Mouse (Mus musculus) CH12.LX (cell line): ENCODE measurements around the gene Rsph14. TPM values are rescaled to one million over a fixed set of nuclear protein-coding genes. Genes with fewer than 3 reads are reported as not detected.

Experiments
- DNase-seq: peaks from one replicate; pipeline ENCODE4 v3.0.0-alpha.2; 2013; ENCODE audit errors: extremely low read depth
- H3K27ac ChIP-seq: 2 replicates; pipeline ENCODE4 v1.5.1; 2012; ENCODE audit warnings: low read depth, mild to moderate bottlenecking, control low read depth, moderate library complexity; ENCODE audit not compliant: insufficient read depth
- H3K27me3 ChIP-seq: replicated peaks from 2 replicates; pipeline ENCODE3; 2012; ENCODE audit warnings: inconsistent platforms
- H3K36me3 ChIP-seq, 2 experiments: replicated peaks in 1 of 2; 2 replicates each; pipeline versions ENCODE3 to v1.6.1; 2012; ENCODE audit warnings: inconsistent platforms in 1 of 2, low read length in 1 of 2, mild to moderate bottlenecking in 1 of 2, mixed read lengths in 1 of 2, moderate library complexity in 1 of 2; ENCODE audit not compliant: control insufficient read depth in 1 of 2, insufficient read depth in 1 of 2
- H3K4me1 ChIP-seq, 2 experiments: 2 replicates each; pipeline ENCODE4 v1.6.1; 2012; ENCODE audit warnings: inconsistent platforms in 1 of 2, moderate library complexity in 1 of 2; ENCODE audit not compliant: insufficient read depth in 2 of 2, control insufficient read depth in 1 of 2
- H3K4me2 ChIP-seq: 2 replicates; pipeline ENCODE4 v1.6.1; 2012; ENCODE audit warnings: low read depth, mild to moderate bottlenecking, control low read depth; ENCODE audit not compliant: poor library complexity, insufficient read depth, severe bottlenecking
- H3K4me3 ChIP-seq, 3 experiments: fragments of 150-350 bp in 1 of 3; sonication (generic) in 1 of 3; replicated peaks in 1 of 3; 2 replicates each; pipeline versions ENCODE3 to v1.5.1; 2011 to 2012; ENCODE audit warnings: low read depth in 2 of 3, low read length in 2 of 3, mild to moderate bottlenecking in 2 of 3, moderate library complexity in 2 of 3, control low read depth in 1 of 3, improper control_type of control experiment in 1 of 3, inconsistent platforms in 1 of 3, mixed read lengths in 1 of 3; ENCODE audit not compliant: poor library complexity in 1 of 3
- H3K79me2 ChIP-seq: replicated peaks from 2 replicates; pipeline ENCODE4 v1.6.1; 2012; ENCODE audit warnings: mild to moderate bottlenecking, moderate library complexity; ENCODE audit not compliant: control insufficient read depth, poor library complexity, insufficient read depth, severe bottlenecking; ENCODE audit errors: extremely low read depth
- H3K9ac ChIP-seq: 2 replicates; pipeline ENCODE4 v1.6.1; 2012; ENCODE audit warnings: low read depth, mild to moderate bottlenecking, control low read depth, moderate library complexity; ENCODE audit not compliant: insufficient read depth
- H3K9me3 ChIP-seq: replicated peaks from 2 replicates; pipeline ENCODE3; 2012; ENCODE audit warnings: low read length, inconsistent platforms, mixed read lengths
- BHLHE40 ChIP-seq: IDR thresholded peaks from 2 replicates; pipeline ENCODE4 v1.6.1; 2011; ENCODE audit warnings: mild to moderate bottlenecking, low read depth, low read length, improper control_type of control experiment
- CHD1 ChIP-seq: IDR thresholded peaks from 2 replicates; pipeline ENCODE4 v1.6.1; 2012; ENCODE audit warnings: low read depth, low read length, improper control_type of control experiment, inconsistent platforms
- CHD2 ChIP-seq: IDR thresholded peaks from 2 replicates; pipeline ENCODE4 v1.6.1; 2011; ENCODE audit warnings: low read length, improper control_type of control experiment
- CTCF ChIP-seq, 2 experiments: IDR thresholded peaks in 1 of 2; conservative IDR thresholded peaks in 1 of 2; 2 replicates each; pipeline ENCODE4 v1.5.1; 2011 to 2012; ENCODE audit warnings: low read depth in 2 of 2, low read length in 2 of 2, improper control_type of control experiment in 1 of 2, inconsistent platforms in 1 of 2, mild to moderate bottlenecking in 1 of 2, moderate library complexity in 1 of 2
- E2F4 ChIP-seq: IDR thresholded peaks from 2 replicates; pipeline ENCODE4 v1.6.1; 2011; ENCODE audit warnings: low read depth, low read length, improper control_type of control experiment; ENCODE audit not compliant: insufficient replicate concordance
- ELF1 ChIP-seq: IDR thresholded peaks from 2 replicates; pipeline ENCODE4 v1.6.1; 2014; ENCODE audit warnings: low read depth, mild to moderate bottlenecking, inconsistent platforms, low read length, improper control_type of control experiment
- EP300 ChIP-seq: IDR thresholded peaks from 2 replicates; pipeline ENCODE4 v1.6.1; 2011; ENCODE audit warnings: low read length, improper control_type of control experiment
- ETS1 ChIP-seq: conservative IDR thresholded peaks from 2 replicates; pipeline ENCODE4 v1.6.1; 2012; ENCODE audit warnings: low read depth, mild to moderate bottlenecking, inconsistent platforms, low read length, improper control_type of control experiment, moderate library complexity
- GABPA ChIP-seq: IDR thresholded peaks from 2 replicates; pipeline ENCODE4 v1.6.1; 2012; ENCODE audit warnings: low read depth, low read length, improper control_type of control experiment, inconsistent platforms; ENCODE audit not compliant: insufficient replicate concordance
- HCFC1 ChIP-seq: IDR thresholded peaks from 2 replicates; pipeline ENCODE4 v1.6.1; 2012; ENCODE audit warnings: low read depth, mild to moderate bottlenecking, inconsistent platforms, low read length, improper control_type of control experiment
- IRF4 ChIP-seq: IDR thresholded peaks from 2 replicates; pipeline ENCODE4 v1.6.1; 2014; ENCODE audit warnings: low read depth, mild to moderate bottlenecking, inconsistent platforms, low read length, improper control_type of control experiment
- JUN ChIP-seq: IDR thresholded peaks from 2 replicates; pipeline ENCODE4 v1.6.1; 2011; ENCODE audit warnings: low read depth, mild to moderate bottlenecking, low read length, improper control_type of control experiment, moderate library complexity; ENCODE audit not compliant: insufficient read depth
- JUND ChIP-seq: conservative IDR thresholded peaks from 2 replicates; pipeline ENCODE4 v1.6.1; 2011; ENCODE audit warnings: low read depth, low read length, improper control_type of control experiment
- MAX ChIP-seq: IDR thresholded peaks from 2 replicates; pipeline ENCODE4 v1.6.1; 2011; ENCODE audit warnings: low read length, improper control_type of control experiment
- MEF2A ChIP-seq: IDR thresholded peaks from 2 replicates; pipeline ENCODE4 v1.6.1; 2014; ENCODE audit warnings: low read depth, mild to moderate bottlenecking, inconsistent platforms, low read length, improper control_type of control experiment, borderline replicate concordance
- MXI1 ChIP-seq: IDR thresholded peaks from 2 replicates; pipeline ENCODE4 v1.6.1; 2011; ENCODE audit warnings: mild to moderate bottlenecking, low read depth, low read length, improper control_type of control experiment
- MYC ChIP-seq: IDR thresholded peaks from 2 replicates; pipeline ENCODE4 v1.6.1; 2011; ENCODE audit warnings: low read depth, mild to moderate bottlenecking, improper control_type of control experiment, low read length
- NELFE ChIP-seq: IDR thresholded peaks from 2 replicates; pipeline ENCODE4 v1.6.1; 2011; ENCODE audit warnings: low read depth, low read length, improper control_type of control experiment
- NRF1 ChIP-seq: IDR thresholded peaks from 2 replicates; pipeline ENCODE4 v1.6.1; 2014; ENCODE audit warnings: low read depth, mild to moderate bottlenecking, inconsistent platforms, low read length, improper control_type of control experiment, moderate library complexity
- PAX5 ChIP-seq: IDR thresholded peaks from 2 replicates; pipeline ENCODE4 v1.6.1; 2012; ENCODE audit warnings: low read length, inconsistent platforms, mixed read lengths
- POLR2A ChIP-seq: IDR thresholded peaks from 2 replicates; pipeline ENCODE4 v1.6.1; 2011; ENCODE audit warnings: low read depth, mild to moderate bottlenecking, improper control_type of control experiment, low read length
- RAD21 ChIP-seq: IDR thresholded peaks from 2 replicates; pipeline ENCODE4 v1.6.1; 2011; ENCODE audit warnings: low read depth, mild to moderate bottlenecking, low read length, improper control_type of control experiment, moderate library complexity
- RCOR1 ChIP-seq: conservative IDR thresholded peaks from 2 replicates; pipeline ENCODE4 v1.6.1; 2012; ENCODE audit warnings: low read depth, mild to moderate bottlenecking, inconsistent platforms, low read length, improper control_type of control experiment
- SIN3A ChIP-seq: IDR thresholded peaks from 2 replicates; pipeline ENCODE4 v1.6.1; 2012; ENCODE audit warnings: low read length, improper control_type of control experiment, inconsistent platforms
- TCF12 ChIP-seq: IDR thresholded peaks from 2 replicates; pipeline ENCODE4 v1.6.1; 2014; ENCODE audit warnings: low read depth, mild to moderate bottlenecking, inconsistent platforms, low read length, improper control_type of control experiment
- UBTF ChIP-seq: IDR thresholded peaks from 2 replicates; pipeline ENCODE4 v1.6.1; 2012; ENCODE audit warnings: low read depth, mild to moderate bottlenecking, inconsistent platforms, low read length, improper control_type of control experiment, moderate library complexity
- USF1 ChIP-seq: IDR thresholded peaks from 2 replicates; pipeline ENCODE4 v1.6.1; 2014; ENCODE audit warnings: low read depth, mild to moderate bottlenecking, inconsistent platforms, low read length, improper control_type of control experiment
- USF2 ChIP-seq: conservative IDR thresholded peaks from 2 replicates; pipeline ENCODE4 v1.6.1; 2011; ENCODE audit warnings: low read depth, low read length, improper control_type of control experiment
- ZKSCAN1 ChIP-seq: IDR thresholded peaks from 2 replicates; pipeline ENCODE4 v1.6.1; 2012; ENCODE audit warnings: low read depth, inconsistent platforms, low read length, improper control_type of control experiment, borderline replicate concordance
- ZMIZ1 ChIP-seq: IDR thresholded peaks from 2 replicates; pipeline ENCODE4 v1.6.1; 2012; ENCODE audit warnings: low read depth, mild to moderate bottlenecking, inconsistent platforms, low read length, improper control_type of control experiment
- ZNF384 ChIP-seq: IDR thresholded peaks from 2 replicates; pipeline ENCODE4 v1.6.1; 2012; ENCODE audit warnings: low read depth, low read length, improper control_type of control experiment, inconsistent platforms
- dilution Hi-C: fragments of 300-500 bp; cut with MboI; formaldehyde crosslinking; loops from 2 replicates; pipeline ENCODE4 v1.14.3; 2020; ENCODE audit warnings: low sequenced_read_pairs; ENCODE audit not compliant: extremely low pct_unique_long_range_greater_than_20kb, extremely low pct_ligation_motif_present
- in situ Hi-C: fragments of 300-500 bp; cut with MboI; formaldehyde crosslinking; loops from 3 replicates; pipeline ENCODE4 v1.14.3; 2019; ENCODE audit warnings: low sequenced_read_pairs, low pct_ligation_motif_present, low pct_unique_long_range_greater_than_20kb, mixed read lengths
- polyA plus RNA-seq: library from polyadenylated mRNA; unstranded; fragments of >175 nt; gene quantifications from 2 replicates; pipeline ENCODE4 v1.2.1, GENCODE M21; 2012; ENCODE audit warnings: low read depth; ENCODE audit not compliant: insufficient read length
- total RNA-seq, 2 experiments: library from RNA; depleted of rRNA; stranded (reverse); fragments of 300-350 nt in 1 of 2; fragments of >200 nt in 1 of 2; gene quantifications; 2 replicates each; pipeline ENCODE4 v1.2.3; 2012 to 2014

Gene Rsph14
- total and polyA plus RNA-seq, 3 experiments = not detected

- TF ChIP-seq UBTF (no peak), BHLHE40 (peak; percentile 57), ELF1 (peak; percentile 47; the same call in 1 of the 2 replicates), MAX (peak; percentile 94), GABPA (no peak), CTCF (conservative IDR thresholded peaks at IDR 0.05 in 1 of 2, IDR thresholded peaks at IDR 0.05 in 1 of 2; ENCODE audit: low read depth in 2 of 2, low read length in 2 of 2) (peak in 1 of 2 experiments; percentile 37; a peak in 2 of 4 replicates), MYC (peak; percentile 59; the same call in 1 of the 2 replicates)
- TF ChIP-seq, all 38 proteins: peak for 14
These were observed 65.4 kb downstream of the Rsph14 start, which contains the start of gene Gnaz (continued) for GRCm38 (mm10) chr10:74966850-74967451.

- peak overlapping the region; percentile 92 for H3K27ac ChIP-seq
- H3K4me2 ChIP-seq = peak overlapping the region; percentile 26; the same call in 1 of the 2 replicates
- in situ Hi-C loops = no loop called here
- H3K36me3 ChIP-seq = no peaks in the 10 kb centered on the region
- peak; percentile 42 for DNase-seq
- H3K27me3 ChIP-seq = peaks cover 17% of the 10 kb centered on the region
- peaks cover 11% of the 10 kb centered on the region for H3K9me3 ChIP-seq
- peak; percentile 35; the same call in 1 of the 2 replicates for TF ChIP-seq SIN3A
- TF ChIP-seq ZKSCAN1 = no peak
- peak; percentile 78 for TF ChIP-seq EP300
- TF ChIP-seq JUN = peak; percentile 41; the same call in 1 of the 2 replicates
- peak; percentile 67; the same call in 1 of the 2 replicates for TF ChIP-seq E2F4
- TF ChIP-seq UBTF = no peak
- peak; percentile 91 for TF ChIP-seq MEF2A
- TF ChIP-seq USF1 = no peak
- TF ChIP-seq MXI1 = no peak
- peak; percentile 93 for TF ChIP-seq TCF12
- TF ChIP-seq POLR2A = no peak
- TF ChIP-seq NELFE = 0 out of 2 replicates have a peak, but pooled peaks have one; percentile 15
- TF ChIP-seq CHD1 = peak; percentile 83; the same call in 1 of the 2 replicates
- no peak for TF ChIP-seq ZNF384
- TF ChIP-seq PAX5 = no peak
- TF ChIP-seq HCFC1 = peak; percentile 18; the same call in 1 of the 2 replicates
- no peak for TF ChIP-seq RAD21
- 0 out of 2 replicates have a peak, but pooled peaks have one; percentile 32 for TF ChIP-seq CHD2
- TF ChIP-seq CTCF (conservative IDR thresholded peaks at IDR 0.05 in 1 of 2, IDR thresholded peaks at IDR 0.05 in 1 of 2; ENCODE audit: low read depth in 2 of 2, low read length in 2 of 2) = no peak
- 0 out of 2 replicates have a peak, but pooled peaks have one; percentile 53 for TF ChIP-seq RCOR1
- no peak; the same call in 1 of the 2 replicates for TF ChIP-seq ETS1
- TF ChIP-seq ZMIZ1 = no peak
- peak; percentile 79 for TF ChIP-seq JUND
- TF ChIP-seq USF2 = no peak
- peak; percentile 33; the same call in 1 of the 2 replicates for TF ChIP-seq MAX
- peak; percentile 40; the same call in 1 of the 2 replicates for TF ChIP-seq BHLHE40
- TF ChIP-seq ELF1 = no peak
- TF ChIP-seq NRF1 = no peak
- TF ChIP-seq IRF4 = peak; percentile 88
- H3K4me1 ChIP-seq = peaks cover 25 to 62% of the 10 kb centered on the region in 2 experiments
- dilution Hi-C loops = no loop called here
- no peak overlapping the region for H3K4me3 ChIP-seq
- H3K9ac ChIP-seq = peak overlapping the region; percentile 6; the same call in 1 of the 2 replicates
- H3K79me2 ChIP-seq = peaks cover 19% of the 10 kb centered on the region
These were observed 68.0 kb downstream of the Rsph14 start for GRCm38 (mm10) chr10:74964380-74964779.
